Mouse (Mus musculus) splenic B cell, adult 2 months (primary cell): Measurements from ENCODE around the gene Mmp2.
"Not testable (repeated sequence)": the region's sequence is repeated elsewhere in the genome, so short reads cannot be mapped to it uniquely, and the experiment has no call there.

Experiments used
- DNase-seq: peaks from one replicate; pipeline ENCODE4 v3.0.0-alpha.2; 2011; ENCODE audit warnings: low read depth, low spot score
- H3K27me3 ChIP-seq: 2 replicates; pipeline ENCODE4 v1.6.1; 2012; ENCODE audit warnings: mild to moderate bottlenecking, low read length, moderate library complexity, mixed read lengths; ENCODE audit not compliant: control insufficient read depth, poor library complexity, insufficient read depth, severe bottlenecking
- H3K36me3 ChIP-seq: 2 replicates; pipeline ENCODE4 v1.6.1; 2012; ENCODE audit warnings: mild to moderate bottlenecking, low read length, moderate library complexity, mixed read lengths; ENCODE audit not compliant: control insufficient read depth, poor library complexity, insufficient read depth, severe bottlenecking

The Mmp2 gene

GRCm38 (mm10) chr8:92827243-92828034, at the start of gene Mmp2:
TSS of gene Mmp2 (plus strand) at chr8:92827291.
- DNase-seq = no peak
- no peaks in the 10 kb centered on the region for H3K27me3 ChIP-seq
- H3K36me3 ChIP-seq = no peaks in the 10 kb centered on the region

GRCm38 (mm10) chr8:92780976-92781375, 46.1 kb upstream of the Mmp2 start:
- Histone ChIP-seq H3K27me3 (no peaks in the 10 kb centered on the region), H3K36me3 (no peaks in the 10 kb centered on the region)
- DNase-seq = no peak

GRCm38 (mm10) chr8:92783906-92784610, 43.0 kb upstream of the Mmp2 start:
- Histone ChIP-seq H3K27me3 (no peaks in the 10 kb centered on the region), H3K36me3 (no peaks in the 10 kb centered on the region)
- no peak for DNase-seq

- no peak for DNase-seq
Observed at GRCm38 (mm10) chr8:92790835-92791234, 36.3 kb upstream of the Mmp2 start.

GRCm38 (mm10) chr8:92791999-92792398, 35.1 kb upstream of the Mmp2 start:
- H3K27me3 ChIP-seq, DNase-seq, H3K36me3 ChIP-seq: not testable (repeated sequence)

More at GRCm38 (mm10) chr8:92790835-92791234, 36.3 kb upstream of the Mmp2 start:
- H3K27me3 ChIP-seq = no peaks in the 10 kb centered on the region
- no peaks in the 10 kb centered on the region for H3K36me3 ChIP-seq

GRCm38 (mm10) chr8:92793852-92794580, 33.1 kb upstream of the Mmp2 start:
- no peaks in the 10 kb centered on the region for H3K27me3 ChIP-seq
- H3K36me3 ChIP-seq = no peaks in the 10 kb centered on the region
- DNase-seq = no peak

GRCm38 (mm10) chr8:92797527-92797931, 29.6 kb upstream of the Mmp2 start:
- Histone ChIP-seq H3K27me3 (no peaks in the 10 kb centered on the region), H3K36me3 (no peaks in the 10 kb centered on the region)
- DNase-seq = no peak

GRCm38 (mm10) chr8:92799406-92799805, 27.7 kb upstream of the Mmp2 start:
- Histone ChIP-seq H3K36me3 (no peaks in the 10 kb centered on the region), H3K27me3 (no peaks in the 10 kb centered on the region)
- no peak for DNase-seq

- H3K36me3 ChIP-seq = no peaks in the 10 kb centered on the region
- H3K27me3 ChIP-seq = no peaks in the 10 kb centered on the region
- no peak for DNase-seq
Observed at GRCm38 (mm10) chr8:92801231-92801630, 25.9 kb upstream of the Mmp2 start.

GRCm38 (mm10) chr8:92802591-92802990, 24.5 kb upstream of the Mmp2 start:
- DNase-seq = no peak
- no peaks in the 10 kb centered on the region for H3K36me3 ChIP-seq
- no peaks in the 10 kb centered on the region for H3K27me3 ChIP-seq

GRCm38 (mm10) chr8:92812773-92813172, 14.3 kb upstream of the Mmp2 start:
- no peak for DNase-seq
- no peaks in the 10 kb centered on the region for H3K27me3 ChIP-seq

GRCm38 (mm10) chr8:92815661-92816060, 11.4 kb upstream of the Mmp2 start:
- Histone ChIP-seq H3K36me3 (no peaks in the 10 kb centered on the region), H3K27me3 (no peaks in the 10 kb centered on the region)
- no peak for DNase-seq

More at GRCm38 (mm10) chr8:92812773-92813172, 14.3 kb upstream of the Mmp2 start:
- H3K36me3 ChIP-seq = no peaks in the 10 kb centered on the region

GRCm38 (mm10) chr8:92817928-92818818, 8.9 kb upstream of the Mmp2 start:
- peak; percentile 85 for DNase-seq
- no peaks in the 10 kb centered on the region for H3K36me3 ChIP-seq
- H3K27me3 ChIP-seq = no peaks in the 10 kb centered on the region

GRCm38 (mm10) chr8:92821151-92821550, 5.9 kb upstream of the Mmp2 start:
- H3K36me3 ChIP-seq = no peaks in the 10 kb centered on the region
- H3K27me3 ChIP-seq = no peaks in the 10 kb centered on the region
- no peak for DNase-seq
